Mouse (Mus musculus) cortical plate, adult 2 months (tissue): Measurements from ENCODE around the gene Zbtb45. TPM values are rescaled to one million over a fixed set of nuclear protein-coding genes. Genes with fewer than 3 reads are reported as not detected.

Experiments used
- H3K27ac ChIP-seq: fragments of 200-500 bp; 2 replicates; pipeline ENCODE4 v1.5.1; 2012; ENCODE audit warnings: low read length, control low read depth, inconsistent platforms; ENCODE audit not compliant: insufficient read depth
- H3K4me1 ChIP-seq: fragments of 200-500 bp; 2 replicates; pipeline ENCODE4 v1.6.1; 2011; ENCODE audit warnings: low read length; ENCODE audit not compliant: control insufficient read depth, insufficient read depth
- H3K4me3 ChIP-seq: fragments of 200-500 bp; 2 replicates; pipeline ENCODE4 v1.5.1; 2011; ENCODE audit warnings: mild to moderate bottlenecking, low read length, control low read depth; ENCODE audit not compliant: insufficient read depth
- CTCF ChIP-seq: fragments of 200-500 bp; IDR thresholded peaks from 2 replicates; pipeline ENCODE4 v1.5.1; 2011; ENCODE audit warnings: mild to moderate bottlenecking, control low read depth, low read length; ENCODE audit not compliant: insufficient read depth; ENCODE audit errors: extremely low read depth
- POLR2A ChIP-seq: fragments of 200-500 bp; IDR thresholded peaks from 2 replicates; pipeline ENCODE4 v1.6.1; 2011; ENCODE audit warnings: mild to moderate bottlenecking, low read length, control low read depth; ENCODE audit not compliant: insufficient read depth; ENCODE audit errors: extremely low read depth
- polyA plus RNA-seq: library from polyadenylated mRNA; depleted of rRNA; stranded (reverse); fragments of >200 nt; gene quantifications from 2 replicates; pipeline ENCODE4 v1.2.3, GENCODE M21; 2012

Zbtb45 gene
- polyA plus RNA-seq, 1 experiment = 32.2 TPM

- Histone ChIP-seq H3K27ac (no peak overlapping the region), H3K4me3 (peak overlapping the region; percentile 61; the same call in 1 of the 2 replicates), H3K4me1 (peaks cover 3% of the 10 kb centered on the region; the same call in 1 of the 2 replicates)
- TF ChIP-seq CTCF = no peak
- no peak for TF ChIP-seq POLR2A
Measured at GRCm38 (mm10) chr7:13035211-13035855, 25.5 kb upstream of the Zbtb45 start.

GRCm38 (mm10) chr7:13034148-13034977 is 24.5 kb upstream of the Zbtb45 start, which contains the start of gene Chmp2a:
Chmp2a (minus strand) TSS chr7:13034807.
- Histone ChIP-seq H3K27ac (peak within 1 kb of the TSS; percentile 61), H3K4me1 (peaks cover 3% of the 10 kb centered on the region; the same call in 1 of the 2 replicates), H3K4me3 (peak within 1 kb of the TSS; percentile 61)
- TF ChIP-seq CTCF = no peak
- peak; percentile 95 for TF ChIP-seq POLR2A

- peak overlapping the region; percentile 61; the same call in 1 of the 2 replicates for H3K27ac ChIP-seq
- TF ChIP-seq CTCF (no peak), POLR2A (no peak)
- H3K4me1 ChIP-seq = no peaks in the 10 kb centered on the region; the same call in 1 of the 2 replicates
- peak overlapping the region; percentile 61 for H3K4me3 ChIP-seq
Measured at GRCm38 (mm10) chr7:13033451-13034147, 23.8 kb upstream of the Zbtb45 start.

- TF ChIP-seq POLR2A = no peak
- no peak for TF ChIP-seq CTCF
- no peak overlapping the region for H3K4me3 ChIP-seq
- H3K27ac ChIP-seq = no peak overlapping the region
- no peaks in the 10 kb centered on the region; the same call in 1 of the 2 replicates for H3K4me1 ChIP-seq
Measured at GRCm38 (mm10) chr7:13032541-13032940, 22.7 kb upstream of the Zbtb45 start.

- no peak overlapping the region for H3K4me3 ChIP-seq
- TF ChIP-seq POLR2A (no peak), CTCF (no peak)
- no peaks in the 10 kb centered on the region; the same call in 1 of the 2 replicates for H3K4me1 ChIP-seq
- no peak overlapping the region for H3K27ac ChIP-seq
Measured at GRCm38 (mm10) chr7:13031983-13032382, 22.1 kb upstream of the Zbtb45 start.

- H3K27ac ChIP-seq = no peak overlapping the region
- no peak overlapping the region for H3K4me3 ChIP-seq
- TF ChIP-seq POLR2A (no peak), CTCF (peak; percentile 22; the same call in 1 of the 2 replicates)
- peaks cover 4% of the 10 kb centered on the region; the same call in 1 of the 2 replicates for H3K4me1 ChIP-seq
Measured at GRCm38 (mm10) chr7:13031069-13031468, 21.2 kb upstream of the Zbtb45 start.

GRCm38 (mm10) chr7:13028986-13029385 is 19.2 kb upstream of the Zbtb45 start:
- Histone ChIP-seq H3K4me1 (peaks cover 8% of the 10 kb centered on the region; the same call in 1 of the 2 replicates), H3K27ac (no peak overlapping the region), H3K4me3 (no peak overlapping the region)
- TF ChIP-seq CTCF = no peak
- no peak for TF ChIP-seq POLR2A

GRCm38 (mm10) chr7:13025511-13026112 is 15.8 kb upstream of the Zbtb45 start:
- Histone ChIP-seq H3K27ac (no peak overlapping the region), H3K4me1 (peaks cover 9% of the 10 kb centered on the region; the same call in 1 of the 2 replicates), H3K4me3 (peak overlapping the region; percentile 59)
- TF ChIP-seq CTCF (no peak), POLR2A (no peak)

GRCm38 (mm10) chr7:13024805-13025204 is 15.0 kb upstream of the Zbtb45 start:
- peaks cover 9% of the 10 kb centered on the region; the same call in 1 of the 2 replicates for H3K4me1 ChIP-seq
- peak overlapping the region; percentile 94 for H3K27ac ChIP-seq
- peak overlapping the region; percentile 59 for H3K4me3 ChIP-seq
- TF ChIP-seq POLR2A (no peak), CTCF (no peak)
